Mouse (Mus musculus) kidney, adult 9 months (tissue): ENCODE data around the gene Gja8.
A peak's percentile ranks its signal among the peaks of the same experiment; 100 is the strongest.

Source experiments
- DNase-seq: peaks from one replicate; pipeline ENCODE4 v3.0.0; 2022

Gja8 gene

GRCm38 (mm10) chr3:96874808-96875571 lies 50.8 kb downstream of the Gja8 start:
- peak; percentile 82 for DNase-seq

- no peak for DNase-seq
Observed at GRCm38 (mm10) chr3:96872501-96872900, 53.3 kb downstream of the Gja8 start.

GRCm38 (mm10) chr3:96871070-96871469 lies 54.8 kb downstream of the Gja8 start:
- DNase-seq: no peak

- no peak for DNase-seq
Observed at GRCm38 (mm10) chr3:96870270-96870669, 55.5 kb downstream of the Gja8 start.

GRCm38 (mm10) chr3:96869091-96869490 lies 56.7 kb downstream of the Gja8 start:
- DNase-seq: no peak

GRCm38 (mm10) chr3:96868566-96868965 lies 57.3 kb downstream of the Gja8 start:
- no peak for DNase-seq

GRCm38 (mm10) chr3:96867863-96868262 lies 58.0 kb downstream of the Gja8 start:
- no peak for DNase-seq
